Mouse (Mus musculus) liver, embryonic 14.5 days (tissue): ENCODE measurements around the gene Depdc5. TPM values are rescaled to one million over a fixed set of nuclear protein-coding genes. Genes with fewer than 3 reads are reported as not detected.

Experiments used
- ATAC-seq: fragments of 200-750 bp; cut with Nextera tagmentation; 2 replicates; pipeline ENCODE4 v1.8.0; 2017; ENCODE audit warnings: moderate number of reproducible peaks, mild to moderate bottlenecking, moderate library complexity; ENCODE audit not compliant: insufficient read depth
- DNase-seq, 3 experiments: peaks; one replicate each; pipeline ENCODE4 v3.0.0-alpha.2; 2012 to 2013; ENCODE audit warnings: low read depth in 3 of 3, low spot score in 3 of 3
- H3K27ac ChIP-seq: fragments of 300-500 bp; sonication (generic); 2 replicates; pipeline ENCODE4 v1.5.1; 2014; ENCODE audit warnings: moderate library complexity, mild to moderate bottlenecking, control low read depth, inconsistent platforms
- H3K27me3 ChIP-seq: fragments of 300-500 bp; sonication (generic); 2 replicates; pipeline ENCODE4 v1.6.1; 2014; ENCODE audit warnings: mild to moderate bottlenecking, low read length, moderate library complexity; ENCODE audit not compliant: control insufficient read depth, insufficient read depth
- H3K36me3 ChIP-seq: fragments of 300-500 bp; sonication (generic); replicated peaks from 2 replicates; pipeline ENCODE4 v1.6.1; 2014; ENCODE audit warnings: low read depth; ENCODE audit not compliant: control insufficient read depth, insufficient read depth
- H3K4me1 ChIP-seq, 2 experiments: fragments of 200-500 bp in 1 of 2; fragments of 300-500 bp in 1 of 2; sonication (generic) in 1 of 2; replicated peaks; 2 replicates each; pipeline ENCODE4 v1.6.1; 2012 to 2014; ENCODE audit warnings: antibody characterized with exemption in 1 of 2, inconsistent platforms in 1 of 2, low read length in 1 of 2; ENCODE audit not compliant: control insufficient read depth in 2 of 2, insufficient read depth in 2 of 2
- H3K4me2 ChIP-seq: fragments of 300-500 bp; sonication (generic); 2 replicates; pipeline ENCODE4 v1.6.1; 2014; ENCODE audit warnings: low read depth, mild to moderate bottlenecking, control low read depth, moderate library complexity
- H3K4me3 ChIP-seq, 2 experiments: fragments of 200-500 bp in 1 of 2; fragments of 300-500 bp in 1 of 2; sonication (generic) in 1 of 2; 2 replicates each; pipeline ENCODE4 v1.5.1; 2012 to 2014; ENCODE audit warnings: low read depth in 2 of 2, low read length in 2 of 2, mild to moderate bottlenecking in 2 of 2, control low read depth in 1 of 2, inconsistent platforms in 1 of 2, moderate library complexity in 1 of 2; ENCODE audit not compliant: insufficient read depth in 1 of 2
- H3K9ac ChIP-seq: fragments of 300-500 bp; sonication (generic); replicated peaks from 2 replicates; pipeline ENCODE4 v1.6.1; 2014; ENCODE audit warnings: mild to moderate bottlenecking, control low read depth, moderate library complexity
- H3K9me3 ChIP-seq: fragments of 300-500 bp; sonication (generic); 2 replicates; pipeline ENCODE4 v1.6.1; 2016; ENCODE audit warnings: low read length, mixed read lengths; ENCODE audit not compliant: control insufficient read depth
- CTCF ChIP-seq: IDR thresholded peaks from 2 replicates; pipeline ENCODE4 v1.5.1; 2016; ENCODE audit warnings: antibody characterized with exemption, low read depth, control low read depth
- EP300 ChIP-seq: IDR thresholded peaks from 2 replicates; pipeline ENCODE4 v1.6.1; 2016; ENCODE audit warnings: antibody characterized with exemption, low read depth
- WGBS: fragments of 180-500 bp; shearing (Covaris S2); extraction: QIAGEN DNeasy Blood & Tissue Kit; methylation state at CpG from one replicate; pipeline ENCODE4 v1.1.7; 2014; ENCODE audit not compliant: insufficient replicate concordance; 5-methylcytosine and 5-hydroxymethylcytosine counted together
- polyA plus RNA-seq, 2 experiments: library from polyadenylated mRNA; depleted of rRNA in 1 of 2; stranded (reverse) in 1 of 2; unstranded in 1 of 2; fragments of >200 nt; fragmentation: Nextera tagmentation in 1 of 2; extraction: Ambion mirVana in 1 of 2; gene quantifications; 2 replicates each; pipeline versions ENCODE4 v1.2.1 to v1.2.3; 2012 to 2014

Gene Depdc5
- polyA plus RNA-seq, 2 experiments, result 7.3 to 7.5 TPM

GRCm38 (mm10) chr5:33002781-33003180, 139.3 kb downstream of the Depdc5 start:
- TF ChIP-seq EP300, result no peak
- no peak for TF ChIP-seq CTCF
- H3K4me1 ChIP-seq, result peaks cover 0 to 2% of the 10 kb centered on the region in 2 experiments; a peak in 2 of 4 replicates
- H3K36me3 ChIP-seq, result no peaks in the 10 kb centered on the region
- no peak overlapping the region for H3K9ac ChIP-seq
- DNase-seq (no peak), ATAC-seq (no peak)
- H3K4me2 ChIP-seq, result no peak overlapping the region
- no peaks in the 10 kb centered on the region for H3K27me3 ChIP-seq
- WGBS, result 59% methylated on average over 5 of the region's 5 CpGs
- no peak overlapping the region for H3K4me3 ChIP-seq
- H3K27ac ChIP-seq, result no peak overlapping the region
- H3K9me3 ChIP-seq, result no peaks in the 10 kb centered on the region

GRCm38 (mm10) chr5:33003500-33003899, 140.0 kb downstream of the Depdc5 start:
- H3K27me3 ChIP-seq, result no peaks in the 10 kb centered on the region
- TF ChIP-seq CTCF (no peak), EP300 (no peak)
- H3K36me3 ChIP-seq, result no peaks in the 10 kb centered on the region
- DNase-seq (no peak), ATAC-seq (no peak)
- H3K27ac ChIP-seq, result no peak overlapping the region
- H3K4me2 ChIP-seq, result no peak overlapping the region
- no peaks in the 10 kb centered on the region for H3K9me3 ChIP-seq
- H3K4me3 ChIP-seq, result no peak overlapping the region
- WGBS, result 57% methylated on average over 6 of the region's 6 CpGs
- peaks cover 0 to 2% of the 10 kb centered on the region in 2 experiments; a peak in 2 of 4 replicates for H3K4me1 ChIP-seq
- H3K9ac ChIP-seq, result no peak overlapping the region

GRCm38 (mm10) chr5:33004110-33004509, 140.6 kb downstream of the Depdc5 start:
- WGBS, result 58% methylated on average over 4 of the region's 4 CpGs
- no peak for DNase-seq
- ATAC-seq, result no peak

GRCm38 (mm10) chr5:33005442-33006145, 142.1 kb downstream of the Depdc5 start:
- Histone ChIP-seq H3K4me2 (no peak overlapping the region), H3K27me3 (no peaks in the 10 kb centered on the region), H3K4me3 (no peak overlapping the region), H3K4me1 (peaks cover 0 to 7% of the 10 kb centered on the region in 2 experiments; a peak in 2 of 4 replicates), H3K9me3 (no peaks in the 10 kb centered on the region), H3K36me3 (no peaks in the 10 kb centered on the region), H3K27ac (no peak overlapping the region), H3K9ac (no peak overlapping the region)
- DNase-seq (no peak), ATAC-seq (no peak)
- WGBS, result 57% methylated on average over 11 of the region's 11 CpGs
- no peak for TF ChIP-seq EP300
- TF ChIP-seq CTCF, result no peak

More at GRCm38 (mm10) chr5:33004110-33004509, 140.6 kb downstream of the Depdc5 start:
- Histone ChIP-seq H3K4me3 (no peak overlapping the region), H3K36me3 (no peaks in the 10 kb centered on the region), H3K27ac (no peak overlapping the region), H3K4me2 (no peak overlapping the region), H3K27me3 (no peaks in the 10 kb centered on the region), H3K9ac (no peak overlapping the region), H3K4me1 (peaks cover 0 to 2% of the 10 kb centered on the region in 2 experiments; a peak in 2 of 4 replicates), H3K9me3 (no peaks in the 10 kb centered on the region)
- TF ChIP-seq EP300 (no peak), CTCF (no peak)

- no peaks in the 10 kb centered on the region for H3K27me3 ChIP-seq
- H3K9ac ChIP-seq, result no peak overlapping the region
- WGBS, result 56% methylated on average over 8 of the region's 8 CpGs
- H3K9me3 ChIP-seq, result no peaks in the 10 kb centered on the region
- DNase-seq, result no peak
- H3K4me2 ChIP-seq, result no peak overlapping the region
- no peaks in the 10 kb centered on the region for H3K36me3 ChIP-seq
- ATAC-seq, result no peak
- no peak overlapping the region for H3K4me3 ChIP-seq
- TF ChIP-seq EP300 (no peak), CTCF (no peak)
- H3K4me1 ChIP-seq, result peaks cover 0 to 7% of the 10 kb centered on the region in 2 experiments; a peak in 2 of 4 replicates
- H3K27ac ChIP-seq, result no peak overlapping the region
Measured at GRCm38 (mm10) chr5:33006670-33007069, 143.2 kb downstream of the Depdc5 start.
